Mouse (Mus musculus): ENCODE measurements around the gene Gbp9.

GRCm38 (mm10) chr5:105156582-105156981 lies 17.2 kb upstream of the Gbp9 start:
- TF ChIP-seq CTCF (IDR thresholded peaks at IDR 0.05; ENCODE audit: insufficient read depth, low read length) (0 out of 2 replicates have a peak, but pooled peaks have one; percentile 1), POLR2A (IDR thresholded peaks at IDR 0.05; ENCODE audit: borderline replicate concordance, extremely low read depth, low read depth, low read length) (no peak)
